Mouse (Mus musculus) liver, adult 2 months (tissue): ENCODE results near the gene Mettl2.

Source experiments
- CTCF ChIP-seq: fragments of 200-500 bp; IDR thresholded peaks from 2 replicates; pipeline ENCODE4 v1.5.1; 2011; ENCODE audit warnings: low read depth, low read length, control low read depth
- POLR2A ChIP-seq: fragments of 200-500 bp; IDR thresholded peaks from 2 replicates; pipeline ENCODE4 v1.6.1; 2011; ENCODE audit warnings: low read length, control low read depth; ENCODE audit not compliant: insufficient read depth; ENCODE audit errors: extremely low read depth

DNA sequence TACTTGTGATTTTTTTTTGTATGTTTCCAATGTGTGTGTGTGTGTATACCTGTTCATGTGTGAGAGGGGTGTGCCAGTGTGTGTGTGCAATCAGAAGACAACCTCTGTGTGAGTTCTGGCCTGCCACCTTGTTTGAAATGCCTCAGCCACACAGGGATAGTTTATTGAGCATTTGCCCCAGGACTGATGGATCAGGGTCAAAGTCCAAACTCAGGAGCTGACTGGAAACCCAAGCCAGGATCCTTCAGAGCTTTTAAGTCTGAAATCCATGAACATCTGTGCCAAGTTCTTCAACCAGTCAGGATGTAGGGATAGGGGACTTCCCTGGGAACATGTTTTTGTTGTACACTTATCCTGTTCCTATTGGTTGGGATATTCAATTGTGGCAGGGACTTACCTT is 31.8 kb downstream of the Mettl2 start:
- TF ChIP-seq POLR2A (no peak), CTCF (no peak)
